Mouse (Mus musculus) embryonic facial prominence, embryonic 12.5 days (tissue): ENCODE data around the gene Gcsam. TPM values are rescaled to one million over a fixed set of nuclear protein-coding genes. Genes with fewer than 3 reads are reported as not detected.

Experiments used
- polyA plus RNA-seq: library from polyadenylated mRNA; unstranded; fragments of >200 nt; fragmentation: Nextera tagmentation; extraction: Ambion mirVana; gene quantifications from 2 replicates; pipeline ENCODE4 v1.2.1, GENCODE M21; 2016

Gcsam gene
- polyA plus RNA-seq, 1 experiment from 2014 or later = 0.26 TPM

Other genes with a start within 250 kb of the Gcsam start
- 27.2 and 28.4 TPM in 2 replicates for gene Cd200, start 201.3 kb upstream of the Gcsam start, polyA plus RNA-seq
- not detected in 2 replicates for gene Gm609, start 117.4 kb upstream of the Gcsam start, polyA plus RNA-seq
- gene Gm17783, start 78.3 kb upstream of the Gcsam start, polyA plus RNA-seq = not detected in 2 replicates
- gene Slc9c1, start 75.1 kb upstream of the Gcsam start, polyA plus RNA-seq = not detected in 2 replicates
- not detected in 2 replicates for gene BC016579, start 43.7 kb downstream of the Gcsam start, polyA plus RNA-seq
- gene Tmprss7, start 83.3 kb downstream of the Gcsam start, polyA plus RNA-seq = 0.22 and 0.29 TPM in 2 replicates
- 60.2 and 81.5 TPM in 2 replicates for gene Tagln3, start 114.2 kb downstream of the Gcsam start, polyA plus RNA-seq
- gene Abhd10, start 132.6 kb downstream of the Gcsam start, polyA plus RNA-seq = 37.3 and 43.6 TPM in 2 replicates